Mouse (Mus musculus) liver, adult 2 months (tissue): ENCODE measurements around the gene Selp. TPM values are rescaled to one million over a fixed set of nuclear protein-coding genes. Genes with fewer than 3 reads are reported as not detected.

ENCODE experiments used
- DNase-seq: peaks from one replicate; pipeline ENCODE4 v3.0.0-alpha.2; 2011; ENCODE audit warnings: low read depth, low spot score; ENCODE audit errors: extremely low read depth
- H3K27ac ChIP-seq: fragments of 200-500 bp; replicated peaks from 2 replicates; pipeline ENCODE4 v1.5.1; 2012; ENCODE audit warnings: low read depth, mild to moderate bottlenecking, control low read depth, inconsistent platforms, low read length; ENCODE audit not compliant: insufficient read depth
- H3K27me3 ChIP-seq: fragments of 200-500 bp; 2 replicates; pipeline ENCODE4 v1.6.1; 2012; ENCODE audit warnings: mild to moderate bottlenecking, moderate library complexity, low read length, inconsistent platforms; ENCODE audit not compliant: control insufficient read depth, insufficient read depth
- H3K36me3 ChIP-seq: fragments of 200-500 bp; 2 replicates; pipeline ENCODE4 v1.6.1; 2012; ENCODE audit warnings: low read length, inconsistent platforms; ENCODE audit not compliant: control insufficient read depth, insufficient read depth
- H3K4me1 ChIP-seq: fragments of 200-500 bp; 2 replicates; pipeline ENCODE4 v1.6.1; 2011; ENCODE audit warnings: low read length; ENCODE audit not compliant: control insufficient read depth, insufficient read depth
- H3K4me3 ChIP-seq: fragments of 200-500 bp; 2 replicates; pipeline ENCODE4 v1.5.1; 2011; ENCODE audit warnings: low read depth, mild to moderate bottlenecking, control low read depth, low read length, moderate library complexity; ENCODE audit not compliant: insufficient read depth
- H3K79me2 ChIP-seq: fragments of 200-500 bp; 2 replicates; pipeline ENCODE4 v1.6.1; 2012; ENCODE audit warnings: inconsistent platforms, mild to moderate bottlenecking, low read length, moderate library complexity; ENCODE audit not compliant: control insufficient read depth, insufficient read depth
- H3K9ac ChIP-seq: fragments of 200-500 bp; 2 replicates; pipeline ENCODE4 v1.6.1; 2012; ENCODE audit warnings: low read depth, mild to moderate bottlenecking, control low read depth, inconsistent platforms, low read length
- CTCF ChIP-seq: fragments of 200-500 bp; IDR thresholded peaks from 2 replicates; pipeline ENCODE4 v1.5.1; 2011; ENCODE audit warnings: low read depth, low read length, control low read depth
- POLR2A ChIP-seq: fragments of 200-500 bp; IDR thresholded peaks from 2 replicates; pipeline ENCODE4 v1.6.1; 2011; ENCODE audit warnings: low read length, control low read depth; ENCODE audit not compliant: insufficient read depth; ENCODE audit errors: extremely low read depth
- WGBS: fragments of 180-500 bp; shearing (Covaris S2); methylation state at CpG from one replicate; pipeline ENCODE4 v1.1.7; 2018; 5-methylcytosine and 5-hydroxymethylcytosine counted together
- polyA plus RNA-seq: library from polyadenylated mRNA; depleted of rRNA; stranded (reverse); fragments of >200 nt; gene quantifications from 2 replicates; pipeline ENCODE4 v1.2.3, GENCODE M21; 2012; rRNA removed
- total RNA-seq: library from RNA; depleted of rRNA; stranded (reverse); fragments of >200 nt; gene quantifications from 2 replicates; pipeline ENCODE4 v1.2.3, GENCODE M21; 2014; rRNA removed

Gene Selp
- total and polyA plus RNA-seq, 2 experiments = 0.40 to 0.65 TPM

GRCm38 (mm10) chr1:164184871-164185223, 69.8 kb downstream of the Selp start:
- no peak overlapping the region for H3K4me3 ChIP-seq
- no peaks in the 10 kb centered on the region; the same call in 1 of the 2 replicates for H3K4me1 ChIP-seq
- no peak overlapping the region for H3K27ac ChIP-seq
- TF ChIP-seq CTCF (no peak), POLR2A (no peak)
- H3K36me3 ChIP-seq = peaks cover 76% of the 10 kb centered on the region
- H3K79me2 ChIP-seq = no peaks in the 10 kb centered on the region
- H3K9ac ChIP-seq = no peak overlapping the region
- WGBS = 48% methylated on average over 8 of the region's 8 CpGs
- no peak for DNase-seq
- no peaks in the 10 kb centered on the region for H3K27me3 ChIP-seq

- H3K27ac ChIP-seq = no peak overlapping the region
- WGBS = 59% methylated on average over 4 of the region's 4 CpGs
- H3K27me3 ChIP-seq = no peaks in the 10 kb centered on the region
- TF ChIP-seq CTCF (no peak), POLR2A (no peak)
- H3K36me3 ChIP-seq = peaks cover 77% of the 10 kb centered on the region
- no peaks in the 10 kb centered on the region for H3K79me2 ChIP-seq
- H3K4me3 ChIP-seq = no peak overlapping the region
- no peaks in the 10 kb centered on the region; the same call in 1 of the 2 replicates for H3K4me1 ChIP-seq
- DNase-seq = no peak
- no peak overlapping the region for H3K9ac ChIP-seq
Measured at GRCm38 (mm10) chr1:164185316-164185715, 70.3 kb downstream of the Selp start.

- no peak overlapping the region for H3K9ac ChIP-seq
- peak; percentile 70 for DNase-seq
- H3K4me3 ChIP-seq = no peak overlapping the region
- no peaks in the 10 kb centered on the region; the same call in 1 of the 2 replicates for H3K4me1 ChIP-seq
- H3K27me3 ChIP-seq = no peaks in the 10 kb centered on the region
- H3K27ac ChIP-seq = no peak overlapping the region
- no peak for TF ChIP-seq POLR2A
- no peak for TF ChIP-seq CTCF
- H3K79me2 ChIP-seq = no peaks in the 10 kb centered on the region
- 32% methylated on average over 1 of the region's 1 CpGs for WGBS
- peaks cover 74% of the 10 kb centered on the region for H3K36me3 ChIP-seq
Measured at GRCm38 (mm10) chr1:164187002-164187560, 72.0 kb downstream of the Selp start.

GRCm38 (mm10) chr1:164199551-164199950, 84.5 kb downstream of the Selp start:
- Histone ChIP-seq H3K9ac (no peak overlapping the region), H3K27ac (no peak overlapping the region), H3K79me2 (no peaks in the 10 kb centered on the region), H3K4me3 (no peak overlapping the region), H3K36me3 (peaks cover 82% of the 10 kb centered on the region), H3K27me3 (no peaks in the 10 kb centered on the region), H3K4me1 (no peaks in the 10 kb centered on the region)
- WGBS = 91% methylated on average over 4 of the region's 4 CpGs
- no peak for DNase-seq
- TF ChIP-seq CTCF (no peak), POLR2A (no peak)

Other genes starting within 250 kb of the Selp start
- gene Scyl3, start 186.2 kb upstream of the Selp start, total RNA-seq = 8.8 and 9.6 TPM in 2 replicates
- 6.1 and 7.0 TPM in 2 replicates for gene Scyl3, start 186.2 kb upstream of the Selp start, polyA plus RNA-seq
- gene BC055324, start 120.5 kb upstream of the Selp start, total RNA-seq = 0.37 and 1.1 TPM in 2 replicates
- 0.10 and 0.19 TPM in 2 replicates for gene BC055324, start 120.5 kb upstream of the Selp start, polyA plus RNA-seq
- 2.7 and 3.9 TPM in 2 replicates for gene Mettl18, start 120.4 kb upstream of the Selp start, total RNA-seq
- 0.42 and 0.67 TPM in 2 replicates for gene Mettl18, start 120.4 kb upstream of the Selp start, polyA plus RNA-seq
- gene Sele, start 67.0 kb upstream of the Selp start, total RNA-seq = 0.07 TPM in 1 of 2 replicates, not detected in the other
- 0.05 TPM in 1 of 2 replicates, not detected in the other for gene Sele, start 67.0 kb upstream of the Selp start, polyA plus RNA-seq
- gene Sell, start 53.3 kb upstream of the Selp start, total RNA-seq = 1.0 and 1.1 TPM in 2 replicates
- gene Sell, start 53.3 kb upstream of the Selp start, polyA plus RNA-seq = 0.36 and 0.78 TPM in 2 replicates
- 157 and 197 TPM in 2 replicates for gene F5, start 36.6 kb downstream of the Selp start, total RNA-seq
- 77.7 and 79.8 TPM in 2 replicates for gene F5, start 36.6 kb downstream of the Selp start, polyA plus RNA-seq
- gene Slc19a2, start 133.8 kb downstream of the Selp start, total RNA-seq = 96.1 and 121 TPM in 2 replicates
- 84.5 and 86.9 TPM in 2 replicates for gene Slc19a2, start 133.8 kb downstream of the Selp start, polyA plus RNA-seq
- 2.5 and 3.9 TPM in 2 replicates for gene Ccdc181, start 160.3 kb downstream of the Selp start, total RNA-seq
- 0.91 and 1.1 TPM in 2 replicates for gene Ccdc181, start 160.3 kb downstream of the Selp start, polyA plus RNA-seq
- gene Nme7, start 188.9 kb downstream of the Selp start, total RNA-seq = 12.8 and 17.1 TPM in 2 replicates
- gene Nme7, start 188.9 kb downstream of the Selp start, polyA plus RNA-seq = 2.4 and 3.4 TPM in 2 replicates
- 6.8 and 7.6 TPM in 2 replicates for gene Blzf1, start 192.2 kb downstream of the Selp start, total RNA-seq
- 1.9 and 2.0 TPM in 2 replicates for gene Blzf1, start 192.2 kb downstream of the Selp start, polyA plus RNA-seq